Mouse (Mus musculus): ENCODE data around the gene Pla2g4a.

DNA sequence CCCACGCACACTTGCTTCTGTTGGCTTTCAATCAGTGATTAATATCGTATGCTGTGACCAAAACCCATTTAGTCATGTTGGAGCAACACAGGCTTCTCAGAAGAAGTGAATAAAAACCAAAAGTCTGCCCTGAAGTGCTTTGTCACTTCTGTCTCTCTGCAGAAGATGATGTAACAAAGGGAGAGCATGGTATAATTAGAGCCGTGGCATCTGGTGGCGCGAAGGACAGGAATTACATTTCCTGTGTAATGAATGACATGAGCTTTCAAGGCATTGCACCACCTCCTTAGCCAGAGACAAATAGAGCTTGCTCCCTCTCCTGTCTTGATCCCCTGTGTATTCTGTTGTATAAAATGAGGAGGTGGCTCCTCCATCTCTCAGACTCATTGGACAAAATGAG lies 14.1 kb downstream of the Pla2g4a start:
- TF ChIP-seq CTCF (conservative IDR thresholded peaks at IDR 0.05; ENCODE audit: low read length) = no peak
- no peak for TF ChIP-seq NANOG (IDR thresholded peaks at IDR 0.05; ENCODE audit: borderline replicate concordance, low read length)
- TF ChIP-seq POU5F1 (IDR thresholded peaks at IDR 0.05; ENCODE audit: borderline replicate concordance, low read length) = no peak

Measured in E14TG2a.4 (cell line).